Mouse (Mus musculus): ENCODE results near the gene Chaf1a. TPM values are rescaled to one million over a fixed set of nuclear protein-coding genes. Genes with fewer than 3 reads are reported as not detected.

Gene Chaf1a
- polyA plus RNA-seq, 1 experiment = 70.3 TPM

GRCm38 (mm10) chr17:56112743-56113142 is 72.5 kb downstream of the Chaf1a start:
- H3K27me3 ChIP-seq (ENCODE audit: control insufficient read depth, insufficient read depth, low read length) = no peaks in the 10 kb centered on the region
- H3K4me3 ChIP-seq (ENCODE audit: control insufficient read depth, low read depth, low read length) = no peak overlapping the region
- TF ChIP-seq POLR2A (IDR thresholded peaks at IDR 0.05; ENCODE audit: control insufficient read depth, low read depth, low read length) = no peak
- no peak for TF ChIP-seq CTCF (IDR thresholded peaks at IDR 0.05; ENCODE audit: control insufficient read depth, insufficient read depth, insufficient replicate concordance, low read depth, low read length)
- H3K36me3 ChIP-seq (ENCODE audit: control insufficient read depth, insufficient read depth, low read length) = no peaks in the 10 kb centered on the region
- peaks cover 22% of the 10 kb centered on the region for H3K4me1 ChIP-seq (ENCODE audit: control insufficient read depth, insufficient read depth, low read length)
- H3K27ac ChIP-seq (ENCODE audit: control insufficient read depth, insufficient read depth, low read depth, low read length) = no peak overlapping the region

- Histone ChIP-seq H3K4me1 (ENCODE audit: control insufficient read depth, insufficient read depth, low read length) (peaks cover 26% of the 10 kb centered on the region), H3K27ac (ENCODE audit: control insufficient read depth, insufficient read depth, low read depth, low read length) (peak overlapping the region; percentile 45; the same call in 1 of the 2 replicates), H3K27me3 (ENCODE audit: control insufficient read depth, insufficient read depth, low read length) (no peaks in the 10 kb centered on the region), H3K4me3 (ENCODE audit: control insufficient read depth, low read depth, low read length) (no peak overlapping the region), H3K36me3 (ENCODE audit: control insufficient read depth, insufficient read depth, low read length) (no peaks in the 10 kb centered on the region)
- TF ChIP-seq POLR2A (IDR thresholded peaks at IDR 0.05; ENCODE audit: control insufficient read depth, low read depth, low read length) (no peak), CTCF (IDR thresholded peaks at IDR 0.05; ENCODE audit: control insufficient read depth, insufficient read depth, insufficient replicate concordance, low read depth, low read length) (no peak)
Observed at GRCm38 (mm10) chr17:56116193-56116592, 76.0 kb downstream of the Chaf1a start.

- Histone ChIP-seq H3K27ac (ENCODE audit: control insufficient read depth, insufficient read depth, low read depth, low read length) (peak within 1 kb of the TSS; percentile 45; the same call in 1 of the 2 replicates), H3K4me1 (ENCODE audit: control insufficient read depth, insufficient read depth, low read length) (peaks cover 26% of the 10 kb centered on the region), H3K4me3 (ENCODE audit: control insufficient read depth, low read depth, low read length) (peak within 1 kb of the TSS; percentile 54), H3K27me3 (ENCODE audit: control insufficient read depth, insufficient read depth, low read length) (no peaks in the 10 kb centered on the region), H3K36me3 (ENCODE audit: control insufficient read depth, insufficient read depth, low read length) (no peaks in the 10 kb centered on the region)
- no peak for TF ChIP-seq CTCF (IDR thresholded peaks at IDR 0.05; ENCODE audit: control insufficient read depth, insufficient read depth, insufficient replicate concordance, low read depth, low read length)
- TF ChIP-seq POLR2A (IDR thresholded peaks at IDR 0.05; ENCODE audit: control insufficient read depth, low read depth, low read length) = no peak
Observed at GRCm38 (mm10) chr17:56117251-56117710, 77.0 kb downstream of the Chaf1a start, which contains the start of gene Plin5. TSS of gene Plin5 (minus strand) at chr17:56117596.

DNA sequence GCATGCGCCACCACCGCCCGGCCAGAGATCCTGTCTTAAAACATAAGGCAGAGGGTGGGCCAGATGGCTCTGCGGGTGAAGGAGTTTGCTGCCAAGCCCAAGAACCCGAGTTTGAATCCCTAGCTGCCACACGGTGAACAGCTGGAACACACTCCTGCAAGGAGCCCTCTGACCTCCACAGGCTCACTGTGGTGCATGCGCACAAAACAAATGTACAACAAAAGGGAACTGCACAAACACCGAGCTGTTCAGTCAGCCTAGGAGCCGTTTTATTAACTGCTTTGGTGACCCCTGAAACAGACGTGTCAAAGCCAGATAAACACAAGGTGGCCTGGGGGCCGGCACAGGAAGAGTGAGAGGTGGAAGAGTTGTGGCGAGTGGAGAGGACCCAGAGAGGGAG is 79.2 kb downstream of the Chaf1a start:
- H3K27ac ChIP-seq (ENCODE audit: control insufficient read depth, insufficient read depth, low read depth, low read length) = peak overlapping the region; percentile 68
- TF ChIP-seq CTCF (IDR thresholded peaks at IDR 0.05; ENCODE audit: control insufficient read depth, insufficient read depth, insufficient replicate concordance, low read depth, low read length) (no peak), POLR2A (IDR thresholded peaks at IDR 0.05; ENCODE audit: control insufficient read depth, low read depth, low read length) (no peak)
- no peaks in the 10 kb centered on the region for H3K27me3 ChIP-seq (ENCODE audit: control insufficient read depth, insufficient read depth, low read length)
- H3K36me3 ChIP-seq (ENCODE audit: control insufficient read depth, insufficient read depth, low read length) = no peaks in the 10 kb centered on the region
- H3K4me1 ChIP-seq (ENCODE audit: control insufficient read depth, insufficient read depth, low read length) = peaks cover 34% of the 10 kb centered on the region
- H3K4me3 ChIP-seq (ENCODE audit: control insufficient read depth, low read depth, low read length) = no peak overlapping the region

GRCm38 (mm10) chr17:56119981-56120880 is 80.0 kb downstream of the Chaf1a start:
- no peaks in the 10 kb centered on the region for H3K36me3 ChIP-seq (ENCODE audit: control insufficient read depth, insufficient read depth, low read length)
- peak overlapping the region; percentile 7 for H3K27ac ChIP-seq (ENCODE audit: control insufficient read depth, insufficient read depth, low read depth, low read length)
- peaks cover 37% of the 10 kb centered on the region for H3K4me1 ChIP-seq (ENCODE audit: control insufficient read depth, insufficient read depth, low read length)
- peak overlapping the region; percentile 33 for H3K4me3 ChIP-seq (ENCODE audit: control insufficient read depth, low read depth, low read length)
- TF ChIP-seq POLR2A (IDR thresholded peaks at IDR 0.05; ENCODE audit: control insufficient read depth, low read depth, low read length) = no peak
- TF ChIP-seq CTCF (IDR thresholded peaks at IDR 0.05; ENCODE audit: control insufficient read depth, insufficient read depth, insufficient replicate concordance, low read depth, low read length) = no peak
- no peaks in the 10 kb centered on the region for H3K27me3 ChIP-seq (ENCODE audit: control insufficient read depth, insufficient read depth, low read length)

GRCm38 (mm10) chr17:56121826-56122225 is 81.6 kb downstream of the Chaf1a start, which contains the start of gene Lrg1:
TSS of gene Lrg1 (minus strand) at chr17:56122001.
- H3K27me3 ChIP-seq (ENCODE audit: control insufficient read depth, insufficient read depth, low read length) = no peaks in the 10 kb centered on the region
- peaks cover 29% of the 10 kb centered on the region for H3K4me1 ChIP-seq (ENCODE audit: control insufficient read depth, insufficient read depth, low read length)
- H3K4me3 ChIP-seq (ENCODE audit: control insufficient read depth, low read depth, low read length) = no peak within 1 kb of the TSS; the same call in 1 of the 2 replicates
- H3K27ac ChIP-seq (ENCODE audit: control insufficient read depth, insufficient read depth, low read depth, low read length) = peak within 1 kb of the TSS; percentile 22; the same call in 1 of the 2 replicates
- TF ChIP-seq CTCF (IDR thresholded peaks at IDR 0.05; ENCODE audit: control insufficient read depth, insufficient read depth, insufficient replicate concordance, low read depth, low read length) = no peak
- no peak for TF ChIP-seq POLR2A (IDR thresholded peaks at IDR 0.05; ENCODE audit: control insufficient read depth, low read depth, low read length)
- no peaks in the 10 kb centered on the region for H3K36me3 ChIP-seq (ENCODE audit: control insufficient read depth, insufficient read depth, low read length)

Other genes with a start within 250 kb of the Chaf1a start
- 0.17 and 0.23 TPM in 2 replicates for gene Zfp119a, start 161.5 kb upstream of the Chaf1a start, polyA plus RNA-seq (2012; rRNA removed)
- gene Zfp959, start 148.3 kb upstream of the Chaf1a start, polyA plus RNA-seq (2012; rRNA removed) = 0.19 and 0.59 TPM in 2 replicates
- gene Zfp119b, start 90.9 kb upstream of the Chaf1a start, polyA plus RNA-seq (2012; rRNA removed) = 0.24 and 0.48 TPM in 2 replicates
- gene Ebi3, start 87.8 kb upstream of the Chaf1a start, polyA plus RNA-seq (2012; rRNA removed) = 0.53 and 0.75 TPM in 2 replicates
- gene Yju2, start 81.3 kb upstream of the Chaf1a start, polyA plus RNA-seq (2012; rRNA removed) = 4.9 TPM in 2 replicates
- gene Shd, start 70.0 kb upstream of the Chaf1a start, polyA plus RNA-seq (2012; rRNA removed) = 0.63 and 1.1 TPM in 2 replicates
- gene Fsd1, start 53.9 kb upstream of the Chaf1a start, polyA plus RNA-seq (2012; rRNA removed) = 2.3 and 2.4 TPM in 2 replicates
- 18.4 and 19.1 TPM in 2 replicates for gene Stap2, start 34.9 kb upstream of the Chaf1a start, polyA plus RNA-seq (2012; rRNA removed)
- 12.7 and 13.1 TPM in 2 replicates for gene Mpnd, start 34.7 kb upstream of the Chaf1a start, polyA plus RNA-seq (2012; rRNA removed)
- gene Sh3gl1, start 3.8 kb upstream of the Chaf1a start, polyA plus RNA-seq (2012; rRNA removed) = 91.9 and 105 TPM in 2 replicates
- 646 and 694 TPM in 2 replicates for gene Ubxn6, start 34.6 kb downstream of the Chaf1a start, polyA plus RNA-seq (2012; rRNA removed)
- 115 and 135 TPM in 2 replicates for gene Hdgfl2, start 39.2 kb downstream of the Chaf1a start, polyA plus RNA-seq (2012; rRNA removed)
- gene Plin4, start 69.4 kb downstream of the Chaf1a start, polyA plus RNA-seq (2012; rRNA removed) = 1.5 and 4.2 TPM in 2 replicates
- 1.7 and 2.7 TPM in 2 replicates for gene Plin5, start 77.2 kb downstream of the Chaf1a start, polyA plus RNA-seq (2012; rRNA removed)
- 3.7 and 5.7 TPM in 2 replicates for gene Lrg1, start 81.6 kb downstream of the Chaf1a start, polyA plus RNA-seq (2012; rRNA removed)
- gene Sema6b, start 99.9 kb downstream of the Chaf1a start, polyA plus RNA-seq (2012; rRNA removed) = 0.28 and 0.63 TPM in 2 replicates
- gene Tnfaip8l1, start 122.0 kb downstream of the Chaf1a start, polyA plus RNA-seq (2012; rRNA removed) = 0.29 and 0.31 TPM in 2 replicates
- gene Mydgf, start 143.5 kb downstream of the Chaf1a start, polyA plus RNA-seq (2012; rRNA removed) = 49.9 and 56.7 TPM in 2 replicates
- gene Dpp9, start 178.5 kb downstream of the Chaf1a start, polyA plus RNA-seq (2012; rRNA removed) = 12.8 and 15.0 TPM in 2 replicates
- gene Fem1a, start 216.4 kb downstream of the Chaf1a start, polyA plus RNA-seq (2012; rRNA removed) = 5.7 and 7.0 TPM in 2 replicates
- gene Ticam1, start 236.3 kb downstream of the Chaf1a start, polyA plus RNA-seq (2012; rRNA removed) = 3.4 and 3.7 TPM in 2 replicates

All from testis, adult 2 months (tissue).